Mouse (Mus musculus): ENCODE results near the gene Dag1. TPM values are rescaled to one million over a fixed set of nuclear protein-coding genes. Genes with fewer than 3 reads are reported as not detected.

The Dag1 gene
- polyA plus RNA-seq (2014; fragmentation: Nextera tagmentation; extraction: Ambion mirVana): 115 and 149 TPM in 2 replicates

GRCm38 (mm10) chr9:108263690-108264190, at the start of gene Dag1:
Dag1 (minus strand) TSS chr9:108263958.
- H3K9me3 ChIP-seq (replicated peaks; ENCODE audit: control insufficient read depth, low read length): no peaks in the 10 kb centered on the region
- ATAC-seq (replicated peaks; ENCODE audit: insufficient number of reproducible peaks, low FRiP score, low TSS enrichment): peak; percentile 93
- peak within 1 kb of the TSS; percentile 83 for H3K4me2 ChIP-seq
- no peaks in the 10 kb centered on the region for H3K36me3 ChIP-seq (ENCODE audit: control insufficient read depth, insufficient read depth, low read length)
- H3K9ac ChIP-seq (ENCODE audit: low read depth, low read length): peak within 1 kb of the TSS; percentile 97
- H3K27ac ChIP-seq (ENCODE audit: low read depth, low read length): peak within 1 kb of the TSS; percentile 98
- H3K4me1 ChIP-seq (ENCODE audit: control insufficient read depth, insufficient read depth, low read length): peaks cover 51% of the 10 kb centered on the region
- H3K27me3 ChIP-seq (ENCODE audit: control insufficient read depth, insufficient read depth, low read length): no peaks in the 10 kb centered on the region
- WGBS (ENCODE audit: insufficient replicate concordance): under 1% methylated on average over 60 of the region's 71 CpGs
- peak within 1 kb of the TSS; percentile 97 for H3K4me3 ChIP-seq (ENCODE audit: low read depth, low read length)

GRCm38 (mm10) chr9:108308141-108308540, 44.4 kb upstream of the Dag1 start:
- Histone ChIP-seq H3K4me1 (ENCODE audit: control insufficient read depth, insufficient read depth, low read length) (peaks cover 28% of the 10 kb centered on the region), H3K4me3 (ENCODE audit: low read depth, low read length) (peak overlapping the region; percentile 83), H3K9ac (ENCODE audit: low read depth, low read length) (peak overlapping the region; percentile 68), H3K36me3 (ENCODE audit: control insufficient read depth, insufficient read depth, low read length) (peaks cover 1% of the 10 kb centered on the region; the same call in 1 of the 2 replicates), H3K4me2 (peak overlapping the region; percentile 94), H3K27me3 (ENCODE audit: control insufficient read depth, insufficient read depth, low read length) (no peaks in the 10 kb centered on the region), H3K9me3 (replicated peaks; ENCODE audit: control insufficient read depth, low read length) (no peaks in the 10 kb centered on the region), H3K27ac (ENCODE audit: low read depth, low read length) (no peak overlapping the region)
- 30% methylated on average over 2 of the region's 2 CpGs for whole genome bisulfite sequencing (ENCODE audit: insufficient replicate concordance)
- no peak for ATAC-seq (replicated peaks; ENCODE audit: insufficient number of reproducible peaks, low FRiP score, low TSS enrichment)

- Histone ChIP-seq H3K4me2 (peak overlapping the region; percentile 94), H3K27ac (ENCODE audit: low read depth, low read length) (peak overlapping the region; percentile 100), H3K9ac (ENCODE audit: low read depth, low read length) (peak overlapping the region; percentile 98), H3K4me1 (ENCODE audit: control insufficient read depth, insufficient read depth, low read length) (peaks cover 28% of the 10 kb centered on the region), H3K27me3 (ENCODE audit: control insufficient read depth, insufficient read depth, low read length) (no peaks in the 10 kb centered on the region), H3K9me3 (replicated peaks; ENCODE audit: control insufficient read depth, low read length) (no peaks in the 10 kb centered on the region), H3K36me3 (ENCODE audit: control insufficient read depth, insufficient read depth, low read length) (peaks cover 5% of the 10 kb centered on the region; the same call in 1 of the 2 replicates), H3K4me3 (ENCODE audit: low read depth, low read length) (peak overlapping the region; percentile 83)
- ATAC-seq (replicated peaks; ENCODE audit: insufficient number of reproducible peaks, low FRiP score, low TSS enrichment): no peak
- WGBS (ENCODE audit: insufficient replicate concordance): 16% methylated on average over 12 of the region's 12 CpGs
Measured at GRCm38 (mm10) chr9:108307021-108307807, 43.5 kb upstream of the Dag1 start.

GRCm38 (mm10) chr9:108306571-108306980, 42.8 kb upstream of the Dag1 start:
- WGBS (ENCODE audit: insufficient replicate concordance): under 1% methylated on average over 49 of the region's 51 CpGs
- H3K9me3 ChIP-seq (replicated peaks; ENCODE audit: control insufficient read depth, low read length): no peaks in the 10 kb centered on the region

GRCm38 (mm10) chr9:108305629-108306520, 42.1 kb upstream of the Dag1 start, which contains the start of the genes Rhoa and Tcta:
Rhoa (plus strand) TSS chr9:108306129.
Tcta (minus strand) TSS chr9:108306160.
- Histone ChIP-seq H3K4me1 (ENCODE audit: control insufficient read depth, insufficient read depth, low read length) (peaks cover 24% of the 10 kb centered on the region), H3K27ac (ENCODE audit: low read depth, low read length) (peak within 1 kb of the TSS; percentile 100), H3K36me3 (ENCODE audit: control insufficient read depth, insufficient read depth, low read length) (peaks cover 5% of the 10 kb centered on the region; the same call in 1 of the 2 replicates), H3K9ac (ENCODE audit: low read depth, low read length) (peak within 1 kb of the TSS; percentile 98), H3K27me3 (ENCODE audit: control insufficient read depth, insufficient read depth, low read length) (no peaks in the 10 kb centered on the region), H3K4me3 (ENCODE audit: low read depth, low read length) (peak within 1 kb of the TSS; percentile 83), H3K9me3 (replicated peaks; ENCODE audit: control insufficient read depth, low read length) (no peaks in the 10 kb centered on the region), H3K4me2 (peak within 1 kb of the TSS; percentile 94)
- WGBS (ENCODE audit: insufficient replicate concordance): under 1% methylated on average over 81 of the region's 81 CpGs
- peak; percentile 93 for ATAC-seq (replicated peaks; ENCODE audit: insufficient number of reproducible peaks, low FRiP score, low TSS enrichment)

More at GRCm38 (mm10) chr9:108306571-108306980, 42.8 kb upstream of the Dag1 start:
- Histone ChIP-seq H3K4me1 (ENCODE audit: control insufficient read depth, insufficient read depth, low read length) (peaks cover 28% of the 10 kb centered on the region), H3K9ac (ENCODE audit: low read depth, low read length) (peak overlapping the region; percentile 98), H3K36me3 (ENCODE audit: control insufficient read depth, insufficient read depth, low read length) (peaks cover 5% of the 10 kb centered on the region; the same call in 1 of the 2 replicates), H3K27ac (ENCODE audit: low read depth, low read length) (peak overlapping the region; percentile 100), H3K4me2 (peak overlapping the region; percentile 94), H3K27me3 (ENCODE audit: control insufficient read depth, insufficient read depth, low read length) (no peaks in the 10 kb centered on the region), H3K4me3 (ENCODE audit: low read depth, low read length) (peak overlapping the region; percentile 83)
- ATAC-seq (replicated peaks; ENCODE audit: insufficient number of reproducible peaks, low FRiP score, low TSS enrichment): peak; percentile 86

GRCm38 (mm10) chr9:108305170-108305569, 41.4 kb upstream of the Dag1 start:
- H3K4me3 ChIP-seq (ENCODE audit: low read depth, low read length): peak overlapping the region; percentile 83

GRCm38 (mm10) chr9:108304716-108305115, 41.0 kb upstream of the Dag1 start:
- Histone ChIP-seq H3K27ac (ENCODE audit: low read depth, low read length) (peak overlapping the region; percentile 100), H3K9ac (ENCODE audit: low read depth, low read length) (peak overlapping the region; percentile 93), H3K4me2 (peak overlapping the region; percentile 94), H3K4me1 (ENCODE audit: control insufficient read depth, insufficient read depth, low read length) (peaks cover 19% of the 10 kb centered on the region), H3K36me3 (ENCODE audit: control insufficient read depth, insufficient read depth, low read length) (peaks cover 5% of the 10 kb centered on the region; the same call in 1 of the 2 replicates), H3K4me3 (ENCODE audit: low read depth, low read length) (peak overlapping the region; percentile 83), H3K27me3 (ENCODE audit: control insufficient read depth, insufficient read depth, low read length) (no peaks in the 10 kb centered on the region), H3K9me3 (replicated peaks; ENCODE audit: control insufficient read depth, low read length) (no peaks in the 10 kb centered on the region)
- 33% methylated on average over 4 of the region's 4 CpGs for WGBS (ENCODE audit: insufficient replicate concordance)
- no peak for ATAC-seq (replicated peaks; ENCODE audit: insufficient number of reproducible peaks, low FRiP score, low TSS enrichment)

More at GRCm38 (mm10) chr9:108305170-108305569, 41.4 kb upstream of the Dag1 start:
- ATAC-seq (replicated peaks; ENCODE audit: insufficient number of reproducible peaks, low FRiP score, low TSS enrichment): no peak
- H3K4me2 ChIP-seq: peak overlapping the region; percentile 94
- WGBS (ENCODE audit: insufficient replicate concordance): 0% methylated on average over 1 of the region's 1 CpGs
- peaks cover 19% of the 10 kb centered on the region for H3K4me1 ChIP-seq (ENCODE audit: control insufficient read depth, insufficient read depth, low read length)
- peaks cover 5% of the 10 kb centered on the region; the same call in 1 of the 2 replicates for H3K36me3 ChIP-seq (ENCODE audit: control insufficient read depth, insufficient read depth, low read length)
- H3K9ac ChIP-seq (ENCODE audit: low read depth, low read length): peak overlapping the region; percentile 93
- H3K27me3 ChIP-seq (ENCODE audit: control insufficient read depth, insufficient read depth, low read length): no peaks in the 10 kb centered on the region
- H3K9me3 ChIP-seq (replicated peaks; ENCODE audit: control insufficient read depth, low read length): no peaks in the 10 kb centered on the region
- H3K27ac ChIP-seq (ENCODE audit: low read depth, low read length): peak overlapping the region; percentile 100

GRCm38 (mm10) chr9:108301853-108302252, 38.1 kb upstream of the Dag1 start:
- no peak overlapping the region for H3K9ac ChIP-seq (ENCODE audit: low read depth, low read length)
- WGBS (ENCODE audit: insufficient replicate concordance): 74% methylated on average over 3 of the region's 3 CpGs
- H3K27ac ChIP-seq (ENCODE audit: low read depth, low read length): no peak overlapping the region
- no peak overlapping the region for H3K4me2 ChIP-seq
- H3K4me1 ChIP-seq (ENCODE audit: control insufficient read depth, insufficient read depth, low read length): peaks cover 11% of the 10 kb centered on the region; the same call in 1 of the 2 replicates
- no peak overlapping the region for H3K4me3 ChIP-seq (ENCODE audit: low read depth, low read length)
- no peaks in the 10 kb centered on the region for H3K27me3 ChIP-seq (ENCODE audit: control insufficient read depth, insufficient read depth, low read length)
- ATAC-seq (replicated peaks; ENCODE audit: insufficient number of reproducible peaks, low FRiP score, low TSS enrichment): no peak
- peaks cover 5% of the 10 kb centered on the region; the same call in 1 of the 2 replicates for H3K36me3 ChIP-seq (ENCODE audit: control insufficient read depth, insufficient read depth, low read length)
- no peaks in the 10 kb centered on the region for H3K9me3 ChIP-seq (replicated peaks; ENCODE audit: control insufficient read depth, low read length)
